Mouse (Mus musculus) right cerebral cortex, postnatal 4 days (tissue): ENCODE measurements at regions not wholly inside any gene's neighbourhood (a gene's known extent, or its start where the extent isn't known, plus 50 kb on each side); places are given as distances from the start of the nearest gene placed in this dataset.

Experiments used
- DNase-seq: peaks from one replicate; pipeline ENCODE4 v3.0.0-alpha.2; 2022

DNA sequence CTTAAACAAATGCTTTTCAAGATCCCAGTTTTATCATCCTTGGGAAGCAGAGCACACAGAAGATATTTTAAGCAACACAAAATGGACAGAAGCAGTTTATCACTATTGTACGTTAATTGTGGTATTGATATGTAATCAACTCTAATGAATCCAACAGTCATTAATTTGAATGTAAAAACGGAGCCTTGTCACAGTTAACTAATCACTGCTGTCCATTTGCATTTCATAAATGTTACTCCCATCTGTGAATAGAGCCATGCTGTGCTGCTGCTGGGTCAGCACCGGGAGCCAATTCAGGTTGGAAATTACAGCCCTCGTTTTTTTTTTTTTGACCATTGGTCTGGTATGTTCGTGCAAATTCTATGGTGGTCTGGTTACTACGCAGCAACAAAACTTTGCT is 85.0 kb upstream of the Fbxo33 start:
- no peak for DNase-seq
